Mouse (Mus musculus) CH12.LX (cell line): ENCODE data around the gene Grin2a.

Experiments used
- CTCF ChIP-seq, 2 experiments: IDR thresholded peaks in 1 of 2; conservative IDR thresholded peaks in 1 of 2; 2 replicates each; pipeline ENCODE4 v1.5.1; 2011 to 2012; ENCODE audit warnings: low read depth in 2 of 2, low read length in 2 of 2, improper control_type of control experiment in 1 of 2, inconsistent platforms in 1 of 2, mild to moderate bottlenecking in 1 of 2, moderate library complexity in 1 of 2
- EP300 ChIP-seq: IDR thresholded peaks from 2 replicates; pipeline ENCODE4 v1.6.1; 2011; ENCODE audit warnings: low read length, improper control_type of control experiment
- MXI1 ChIP-seq: IDR thresholded peaks from 2 replicates; pipeline ENCODE4 v1.6.1; 2011; ENCODE audit warnings: mild to moderate bottlenecking, low read depth, low read length, improper control_type of control experiment
- NELFE ChIP-seq: IDR thresholded peaks from 2 replicates; pipeline ENCODE4 v1.6.1; 2011; ENCODE audit warnings: low read depth, low read length, improper control_type of control experiment
- ZMIZ1 ChIP-seq: IDR thresholded peaks from 2 replicates; pipeline ENCODE4 v1.6.1; 2012; ENCODE audit warnings: low read depth, mild to moderate bottlenecking, inconsistent platforms, low read length, improper control_type of control experiment

DNA sequence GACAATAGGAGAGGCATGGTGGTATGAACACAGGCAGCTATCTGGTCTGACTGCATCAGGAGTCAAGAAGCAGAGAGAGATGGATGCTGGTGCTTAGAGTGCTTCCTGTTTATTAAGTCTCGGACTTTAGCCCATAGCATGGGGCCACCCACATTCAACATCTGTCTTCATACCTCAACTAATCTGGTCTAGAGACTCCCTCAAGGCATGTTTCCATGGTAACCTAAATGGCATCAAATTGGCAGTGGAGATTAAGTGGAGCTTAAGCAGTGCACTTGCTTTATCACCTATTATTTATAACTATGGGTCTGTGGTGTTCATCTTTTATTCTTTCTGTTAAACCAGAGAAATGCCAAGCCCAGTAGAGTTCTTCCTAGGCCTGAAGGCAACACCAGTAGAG lies 433.5 kb downstream of the Grin2a start:
- TF ChIP-seq EP300 (no peak), CTCF (conservative IDR thresholded peaks at IDR 0.05 in 1 of 2, IDR thresholded peaks at IDR 0.05 in 1 of 2; ENCODE audit: low read depth in 2 of 2, low read length in 2 of 2) (no peak), MXI1 (no peak), NELFE (no peak), ZMIZ1 (no peak)
